Mouse (Mus musculus) mouse embryonic stem cell (cell line): ENCODE data around the gene Ctrb1.

Source experiments
- in situ Hi-C, 2 experiments: fragments of 300-500 bp; cut with MboI; formaldehyde crosslinking; loops; 1 replicate in 1 of 2; 3 replicates in 1 of 2; pipeline ENCODE4 v1.14.3; 2019 to 2020; ENCODE audit warnings: low sequenced_read_pairs in 2 of 2, low pct_unique_long_range_greater_than_20kb in 1 of 2, mixed read lengths in 1 of 2; ENCODE audit not compliant: unreplicated experiment in 1 of 2

The Ctrb1 gene

GRCm38 (mm10) chr8:111720115-111720544 lies 29.3 kb upstream of the Ctrb1 start:
- in situ Hi-C loops, result no loop called here

- in situ Hi-C loops, result no loop called here
Measured at GRCm38 (mm10) chr8:111718937-111719336, 28.1 kb upstream of the Ctrb1 start.

- in situ Hi-C loops, result no loop called here
Measured at GRCm38 (mm10) chr8:111717866-111718265, 27.1 kb upstream of the Ctrb1 start.

GRCm38 (mm10) chr8:111717488-111717792 lies 26.6 kb upstream of the Ctrb1 start:
- in situ Hi-C loops, result no loop called here

GRCm38 (mm10) chr8:111716603-111717487 lies 26.0 kb upstream of the Ctrb1 start:
- in situ Hi-C loops, result no loop called here

GRCm38 (mm10) chr8:111715514-111715913 lies 24.7 kb upstream of the Ctrb1 start:
- in situ Hi-C loops, result no loop called here

- in situ Hi-C loops, result no loop called here
Measured at GRCm38 (mm10) chr8:111714295-111714694, 23.5 kb upstream of the Ctrb1 start.

GRCm38 (mm10) chr8:111713817-111714216 lies 23.0 kb upstream of the Ctrb1 start:
- in situ Hi-C loops, result no loop called here

- in situ Hi-C loops, result no loop called here
Measured at GRCm38 (mm10) chr8:111713291-111713690, 22.5 kb upstream of the Ctrb1 start.

GRCm38 (mm10) chr8:111712588-111712987 lies 21.8 kb upstream of the Ctrb1 start:
- in situ Hi-C loops, result no loop called here

GRCm38 (mm10) chr8:111712135-111712534 lies 21.3 kb upstream of the Ctrb1 start:
- in situ Hi-C loops, result no loop called here

- in situ Hi-C loops, result no loop called here
Measured at GRCm38 (mm10) chr8:111710777-111711485, 20.1 kb upstream of the Ctrb1 start.

- in situ Hi-C loops, result loop anchor here (10.0 kb wide), 2 partner anchors 116 to 126 kb away; no protein-coding TSS in a partner anchor
Measured at GRCm38 (mm10) chr8:111709223-111709622, 18.4 kb upstream of the Ctrb1 start.

- in situ Hi-C loops, result loop anchor here (10.0 kb wide), 2 partner anchors 117 to 127 kb away; no protein-coding TSS in a partner anchor
Measured at GRCm38 (mm10) chr8:111708265-111708664, 17.5 kb upstream of the Ctrb1 start.

GRCm38 (mm10) chr8:111705699-111706098 lies 14.9 kb upstream of the Ctrb1 start:
- in situ Hi-C loops, result loop anchor here (10.0 kb wide), 2 partner anchors 119 to 129 kb away; no protein-coding TSS in a partner anchor

- in situ Hi-C loops, result loop anchor here (10.0 kb wide), 2 partner anchors 120 to 130 kb away; no protein-coding TSS in a partner anchor
Measured at GRCm38 (mm10) chr8:111705222-111705621, 14.4 kb upstream of the Ctrb1 start.

- in situ Hi-C loops, result loop anchor here (10.0 kb wide), 2 partner anchors 120 to 130 kb away; no protein-coding TSS in a partner anchor
Measured at GRCm38 (mm10) chr8:111704585-111704984, 13.8 kb upstream of the Ctrb1 start.

- in situ Hi-C loops, result loop anchor here (10.0 kb wide), 2 partner anchors 123 to 133 kb away; no protein-coding TSS in a partner anchor
Measured at GRCm38 (mm10) chr8:111701380-111701779, 10.6 kb upstream of the Ctrb1 start.

GRCm38 (mm10) chr8:111700740-111701139 lies 9.9 kb upstream of the Ctrb1 start:
- in situ Hi-C loops, result loop anchor here (10.0 kb wide), 2 partner anchors 124 to 134 kb away; no protein-coding TSS in a partner anchor
